Mouse (Mus musculus): Measurements from ENCODE around the gene Naa40.

DNA sequence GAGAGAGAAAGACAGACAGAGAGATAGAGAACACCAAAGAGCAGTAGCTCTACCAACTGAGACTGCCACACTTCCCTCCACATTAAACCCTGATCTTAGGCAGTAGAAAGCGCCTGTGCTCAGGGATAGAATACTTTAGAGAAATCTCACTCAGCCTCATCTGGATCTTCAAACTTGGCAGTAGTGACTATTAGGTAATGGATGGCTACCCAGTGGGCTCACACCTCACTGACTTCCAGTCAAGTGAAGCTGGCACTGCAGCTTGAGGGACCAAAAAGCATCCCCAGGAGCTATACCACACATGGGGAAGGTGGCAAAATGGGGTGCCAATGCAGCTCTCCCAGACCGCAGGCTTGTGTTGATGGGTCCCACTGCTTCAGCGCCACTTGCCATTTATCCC lies 16.7 kb downstream of the Naa40 start:
- TF ChIP-seq GATA1 (IDR thresholded peaks at IDR 0.05; ENCODE audit: borderline replicate concordance, low read length) (no peak), FLI1 (IDR thresholded peaks at IDR 0.05; ENCODE audit: low read length) (no peak)
